Mouse (Mus musculus) liver, adult 2 months (tissue): ENCODE measurements around the gene Sipa1l3.

ENCODE experiments used
- CTCF ChIP-seq: fragments of 200-500 bp; IDR thresholded peaks from 2 replicates; pipeline ENCODE4 v1.5.1; 2011; ENCODE audit warnings: low read depth, low read length, control low read depth
- POLR2A ChIP-seq: fragments of 200-500 bp; IDR thresholded peaks from 2 replicates; pipeline ENCODE4 v1.6.1; 2011; ENCODE audit warnings: low read length, control low read depth; ENCODE audit not compliant: insufficient read depth; ENCODE audit errors: extremely low read depth

DNA sequence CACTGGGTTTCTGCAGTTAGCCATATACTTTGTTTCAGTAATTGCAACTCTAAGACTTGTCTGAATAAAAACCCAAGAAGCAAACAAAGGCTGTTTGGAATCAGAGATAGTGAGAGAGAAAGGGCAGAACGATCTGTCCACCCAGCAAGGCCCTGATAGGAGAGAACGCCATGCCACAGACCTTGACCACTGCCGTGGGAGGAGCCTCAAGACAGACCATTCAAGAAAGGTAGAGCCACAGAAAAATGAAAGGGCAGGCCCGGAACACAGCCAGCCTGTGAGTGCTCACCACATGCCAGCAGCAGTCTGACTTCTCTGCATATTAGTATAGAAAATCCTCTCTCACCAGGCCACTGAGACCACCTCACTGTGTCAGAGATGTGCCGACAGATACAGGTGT, 24.4 kb downstream of the Sipa1l3 start:
- TF ChIP-seq CTCF (no peak), POLR2A (no peak)
